Mouse (Mus musculus) cerebellum, adult 9-11 months (tissue): ENCODE results near the gene Cx3cr1.
"Not testable (repeated sequence)": the region's sequence is repeated elsewhere in the genome, so short reads cannot be mapped to it uniquely, and the experiment has no call there.

ENCODE experiments used
- DNase-seq: peaks from one replicate; pipeline ENCODE4 v3.0.0; 2022

Gene Cx3cr1

GRCm38 (mm10) chr9:120024171-120024570 lies 45.5 kb downstream of the Cx3cr1 start:
- DNase-seq, result peak; percentile 95

- peak; percentile 34 for DNase-seq
Measured at GRCm38 (mm10) chr9:120023086-120023811, 46.4 kb downstream of the Cx3cr1 start, which contains the start of gene Xirp1. TSS of gene Xirp1 (minus strand) at chr9:120023598.

- no peak for DNase-seq
Measured at GRCm38 (mm10) chr9:120021164-120021563, 48.5 kb downstream of the Cx3cr1 start.

GRCm38 (mm10) chr9:120020285-120020890 lies 49.3 kb downstream of the Cx3cr1 start:
- peak; percentile 70 for DNase-seq

GRCm38 (mm10) chr9:120016956-120017355 lies 52.7 kb downstream of the Cx3cr1 start:
- peak; percentile 20 for DNase-seq

- no peak for DNase-seq
Measured at GRCm38 (mm10) chr9:120014828-120015227, 54.9 kb downstream of the Cx3cr1 start.

- DNase-seq, result no peak
Measured at GRCm38 (mm10) chr9:120013251-120013820, 56.3 kb downstream of the Cx3cr1 start.

GRCm38 (mm10) chr9:120012781-120013180 lies 56.9 kb downstream of the Cx3cr1 start:
- peak; percentile 30 for DNase-seq

- not testable (repeated sequence) for DNase-seq
Measured at GRCm38 (mm10) chr9:120012161-120012560, 57.5 kb downstream of the Cx3cr1 start.

- DNase-seq, result peak; percentile 88
Measured at GRCm38 (mm10) chr9:120011533-120011932, 58.1 kb downstream of the Cx3cr1 start.

GRCm38 (mm10) chr9:120010781-120011511 lies 58.7 kb downstream of the Cx3cr1 start:
- DNase-seq, result peak; percentile 96

GRCm38 (mm10) chr9:120009871-120010270 lies 59.8 kb downstream of the Cx3cr1 start:
- DNase-seq, result no peak

- DNase-seq, result peak; percentile 22
Measured at GRCm38 (mm10) chr9:120009226-120009841, 60.3 kb downstream of the Cx3cr1 start.

- no peak for DNase-seq
Measured at GRCm38 (mm10) chr9:120007833-120008232, 61.8 kb downstream of the Cx3cr1 start.

GRCm38 (mm10) chr9:120005936-120006335 lies 63.7 kb downstream of the Cx3cr1 start:
- no peak for DNase-seq

GRCm38 (mm10) chr9:120002893-120003292 lies 66.8 kb downstream of the Cx3cr1 start:
- DNase-seq, result no peak

GRCm38 (mm10) chr9:120001945-120002725 lies 67.5 kb downstream of the Cx3cr1 start:
- DNase-seq, result peak; percentile 26

- DNase-seq, result no peak
Measured at GRCm38 (mm10) chr9:120000761-120001160, 68.9 kb downstream of the Cx3cr1 start.

GRCm38 (mm10) chr9:119999636-120000035 lies 70.0 kb downstream of the Cx3cr1 start:
- no peak for DNase-seq

- no peak for DNase-seq
Measured at GRCm38 (mm10) chr9:119998776-119999175, 70.9 kb downstream of the Cx3cr1 start.

GRCm38 (mm10) chr9:119996080-119996479 lies 73.6 kb downstream of the Cx3cr1 start:
- no peak for DNase-seq

GRCm38 (mm10) chr9:119994207-119994606 lies 75.5 kb downstream of the Cx3cr1 start:
- no peak for DNase-seq
